Mouse (Mus musculus): ENCODE measurements around the gene Prdm11. TPM values are rescaled to one million over a fixed set of nuclear protein-coding genes. Genes with fewer than 3 reads are reported as not detected.

Gene Prdm11
- polyA plus RNA-seq, 1 experiment: 7.6 TPM

DNA sequence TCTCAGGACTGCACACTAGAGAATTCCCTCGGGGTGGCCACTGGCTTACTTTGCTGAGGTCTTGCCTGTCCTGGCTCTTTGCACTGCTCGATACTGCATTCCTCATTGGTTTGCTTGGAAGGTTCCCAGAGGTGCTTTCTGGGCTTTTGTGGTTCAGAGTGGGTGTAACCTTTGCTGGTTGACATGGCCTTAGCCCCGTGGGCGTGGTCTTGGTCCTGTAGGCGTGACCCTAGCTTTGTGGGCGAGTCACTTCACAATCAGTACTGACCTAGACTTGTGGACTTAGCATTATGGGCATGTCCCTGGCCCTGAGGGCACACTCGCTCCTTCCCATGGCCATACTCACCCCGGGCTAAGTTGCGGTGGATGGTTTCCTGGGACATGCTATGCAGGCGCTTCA lies 65.8 kb downstream of the Prdm11 start:
- no peak for TF ChIP-seq CTCF (IDR thresholded peaks at IDR 0.05; ENCODE audit: control insufficient read depth, insufficient read depth, low read length)
- TF ChIP-seq POLR2A (IDR thresholded peaks at IDR 0.05; ENCODE audit: borderline replicate concordance, control insufficient read depth, low read depth, low read length): no peak
- no peak overlapping the region for H3K27ac ChIP-seq (ENCODE audit: control insufficient read depth, insufficient read depth, low read depth, low read length, poor library complexity)
- H3K4me3 ChIP-seq (replicated peaks; ENCODE audit: control insufficient read depth, low read depth, low read length): no peak overlapping the region
- no peaks in the 10 kb centered on the region; the same call in 1 of the 2 replicates for H3K4me1 ChIP-seq (ENCODE audit: control insufficient read depth, insufficient read depth, low read length)
- WGBS: 81% methylated on average over 10 of the region's 10 CpGs

DNA sequence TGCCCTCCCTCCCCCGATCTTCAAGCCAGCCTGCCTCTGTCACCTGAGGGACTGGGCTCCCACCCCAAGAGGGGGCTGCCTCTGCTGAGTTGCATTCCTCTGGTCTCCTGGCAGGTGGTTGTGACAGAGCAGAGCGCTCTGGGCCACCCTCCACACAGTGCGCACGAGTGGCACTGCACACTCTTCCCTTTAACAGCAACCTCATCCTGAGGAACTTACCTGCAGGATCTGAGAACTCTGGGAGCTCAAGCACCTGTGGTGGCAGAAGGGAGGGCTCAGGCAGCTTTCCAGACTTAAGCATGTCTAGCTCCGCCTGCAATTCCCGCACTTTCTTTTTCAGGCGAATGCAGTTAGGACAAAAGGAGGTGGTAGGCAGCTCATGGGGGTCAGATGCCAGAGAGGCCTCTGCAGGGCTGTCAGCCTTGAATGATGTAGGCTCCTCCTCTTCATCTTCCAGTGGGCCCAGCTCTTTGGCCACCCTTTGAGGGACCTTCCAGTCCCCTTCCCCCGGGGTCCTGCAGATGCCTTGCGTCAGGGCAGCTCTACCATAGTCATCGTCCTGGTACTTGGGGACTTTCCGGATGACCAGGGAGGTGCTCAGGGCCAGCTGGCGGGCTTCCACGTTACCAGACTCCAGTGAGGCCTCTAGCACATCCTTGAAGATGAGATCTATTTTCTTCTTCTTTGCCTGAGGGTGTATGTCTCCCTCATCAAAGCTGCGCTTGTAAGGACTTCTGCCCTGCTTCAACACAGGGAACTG lies 70.8 kb downstream of the Prdm11 start:
- 84% methylated on average over 14 of the region's 14 CpGs for WGBS
- H3K4me1 ChIP-seq (ENCODE audit: control insufficient read depth, insufficient read depth, low read length): peaks cover 2% of the 10 kb centered on the region; the same call in 1 of the 2 replicates
- TF ChIP-seq CTCF (IDR thresholded peaks at IDR 0.05; ENCODE audit: control insufficient read depth, insufficient read depth, low read length): no peak
- TF ChIP-seq POLR2A (IDR thresholded peaks at IDR 0.05; ENCODE audit: borderline replicate concordance, control insufficient read depth, low read depth, low read length): no peak

DNA sequence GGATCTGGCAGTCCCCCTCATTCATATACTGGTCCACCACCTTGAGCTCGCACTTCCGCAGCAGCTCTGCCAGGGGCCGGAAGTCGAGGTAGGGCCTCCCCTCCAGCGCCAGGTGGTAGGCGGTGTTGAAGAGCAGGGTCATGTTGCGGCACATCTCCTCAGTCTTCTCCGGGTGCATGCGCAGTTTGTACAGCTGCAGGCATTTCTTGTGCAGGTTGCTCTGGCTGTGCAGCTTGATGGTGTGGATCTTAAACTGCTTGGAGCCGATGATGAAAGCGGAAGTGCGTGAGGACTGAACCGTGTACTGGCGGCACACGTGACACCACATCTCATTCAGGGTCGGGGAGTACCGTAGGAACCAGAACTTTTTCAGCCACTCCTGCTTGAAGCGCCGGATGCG lies 72.3 kb downstream of the Prdm11 start:
- 94% methylated on average over 20 of the region's 20 CpGs for WGBS
- Histone ChIP-seq H3K4me1 (ENCODE audit: control insufficient read depth, insufficient read depth, low read length) (peaks cover 2% of the 10 kb centered on the region; the same call in 1 of the 2 replicates), H3K4me3 (replicated peaks; ENCODE audit: control insufficient read depth, low read depth, low read length) (no peak overlapping the region), H3K27ac (ENCODE audit: control insufficient read depth, insufficient read depth, low read depth, low read length, poor library complexity) (no peak overlapping the region)
- TF ChIP-seq POLR2A (IDR thresholded peaks at IDR 0.05; ENCODE audit: borderline replicate concordance, control insufficient read depth, low read depth, low read length): no peak
- TF ChIP-seq CTCF (IDR thresholded peaks at IDR 0.05; ENCODE audit: control insufficient read depth, insufficient read depth, low read length): no peak

More for the DNA sequence above, 70.8 kb downstream of the Prdm11 start:
- Histone ChIP-seq H3K27ac (ENCODE audit: control insufficient read depth, insufficient read depth, low read depth, low read length, poor library complexity) (no peak overlapping the region), H3K4me3 (replicated peaks; ENCODE audit: control insufficient read depth, low read depth, low read length) (no peak overlapping the region)

DNA sequence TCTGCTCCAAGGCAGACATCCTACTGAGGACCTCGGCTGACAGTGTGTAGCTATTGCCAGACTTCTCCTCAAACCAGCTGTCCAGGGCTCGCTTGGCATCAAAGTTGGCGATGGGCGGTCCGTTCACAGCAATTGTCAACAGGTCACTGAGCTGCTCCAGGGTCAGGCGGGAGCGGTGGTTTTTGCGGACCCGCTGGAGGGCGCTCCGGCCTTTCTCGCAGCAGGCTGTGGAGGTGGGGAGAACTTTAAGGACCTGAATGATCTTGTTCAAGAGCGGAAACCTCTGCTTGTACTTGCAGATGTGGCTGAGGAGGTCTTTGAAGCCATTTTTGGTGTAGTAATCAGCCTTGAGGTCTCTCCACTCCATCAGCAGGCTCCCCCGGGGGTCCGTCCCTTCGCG lies 73.9 kb downstream of the Prdm11 start:
- H3K4me3 ChIP-seq (replicated peaks; ENCODE audit: control insufficient read depth, low read depth, low read length): no peak overlapping the region
- 91% methylated on average over 17 of the region's 17 CpGs for WGBS
- H3K4me1 ChIP-seq (ENCODE audit: control insufficient read depth, insufficient read depth, low read length): peaks cover 2% of the 10 kb centered on the region; the same call in 1 of the 2 replicates
- TF ChIP-seq CTCF (IDR thresholded peaks at IDR 0.05; ENCODE audit: control insufficient read depth, insufficient read depth, low read length) (no peak), POLR2A (IDR thresholded peaks at IDR 0.05; ENCODE audit: borderline replicate concordance, control insufficient read depth, low read depth, low read length) (no peak)
- H3K27ac ChIP-seq (ENCODE audit: control insufficient read depth, insufficient read depth, low read depth, low read length, poor library complexity): no peak overlapping the region

DNA sequence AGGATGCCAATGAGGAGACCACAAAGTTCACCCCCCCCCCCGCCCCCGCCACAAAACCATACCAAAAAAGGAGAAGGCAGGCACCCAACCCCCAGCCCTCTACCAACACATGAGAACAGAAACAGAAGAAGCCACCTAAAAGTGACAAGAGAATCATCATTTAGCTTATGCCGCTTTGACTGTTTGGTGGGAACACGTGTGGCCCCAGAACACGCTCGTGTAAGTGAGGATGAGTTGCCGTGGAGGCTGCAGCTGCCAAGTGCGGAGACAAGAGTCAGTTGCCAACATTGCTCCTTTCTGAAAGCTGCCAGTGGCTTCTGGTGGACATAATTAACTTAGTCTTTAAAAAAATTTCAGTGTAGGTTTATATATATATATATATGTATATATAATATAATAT lies 74.4 kb downstream of the Prdm11 start:
- 58% methylated on average over 8 of the region's 8 CpGs for WGBS
- TF ChIP-seq CTCF (IDR thresholded peaks at IDR 0.05; ENCODE audit: control insufficient read depth, insufficient read depth, low read length) (no peak), POLR2A (IDR thresholded peaks at IDR 0.05; ENCODE audit: borderline replicate concordance, control insufficient read depth, low read depth, low read length) (no peak)
- Histone ChIP-seq H3K27ac (ENCODE audit: control insufficient read depth, insufficient read depth, low read depth, low read length, poor library complexity) (no peak overlapping the region), H3K4me1 (ENCODE audit: control insufficient read depth, insufficient read depth, low read length) (peaks cover 2% of the 10 kb centered on the region; the same call in 1 of the 2 replicates), H3K4me3 (replicated peaks; ENCODE audit: control insufficient read depth, low read depth, low read length) (no peak overlapping the region)

DNA sequence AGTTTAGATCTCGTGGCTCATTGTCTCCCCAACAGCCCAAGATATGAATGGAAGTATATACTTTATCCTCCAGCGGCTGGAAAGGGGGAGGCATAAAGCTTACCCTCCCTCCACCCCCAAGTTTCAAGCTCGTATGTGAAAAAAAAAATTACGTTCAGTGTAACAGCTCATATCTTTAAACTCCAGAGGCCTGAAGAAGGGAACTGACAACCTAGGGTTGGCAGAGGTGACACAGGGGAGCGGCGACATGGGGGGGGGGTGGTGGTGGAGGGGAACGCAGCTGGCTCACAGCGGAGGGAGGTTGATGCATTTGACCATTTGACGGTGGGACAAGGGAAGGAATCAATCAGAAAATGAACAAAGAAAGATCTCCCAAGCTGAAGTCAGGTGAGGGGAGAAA lies 74.9 kb downstream of the Prdm11 start:
- Histone ChIP-seq H3K4me1 (ENCODE audit: control insufficient read depth, insufficient read depth, low read length) (peaks cover 2% of the 10 kb centered on the region; the same call in 1 of the 2 replicates), H3K27ac (ENCODE audit: control insufficient read depth, insufficient read depth, low read depth, low read length, poor library complexity) (no peak overlapping the region), H3K4me3 (replicated peaks; ENCODE audit: control insufficient read depth, low read depth, low read length) (no peak overlapping the region)
- WGBS: 25% methylated on average over 9 of the region's 9 CpGs
- TF ChIP-seq CTCF (IDR thresholded peaks at IDR 0.05; ENCODE audit: control insufficient read depth, insufficient read depth, low read length): no peak
- no peak for TF ChIP-seq POLR2A (IDR thresholded peaks at IDR 0.05; ENCODE audit: borderline replicate concordance, control insufficient read depth, low read depth, low read length)

DNA sequence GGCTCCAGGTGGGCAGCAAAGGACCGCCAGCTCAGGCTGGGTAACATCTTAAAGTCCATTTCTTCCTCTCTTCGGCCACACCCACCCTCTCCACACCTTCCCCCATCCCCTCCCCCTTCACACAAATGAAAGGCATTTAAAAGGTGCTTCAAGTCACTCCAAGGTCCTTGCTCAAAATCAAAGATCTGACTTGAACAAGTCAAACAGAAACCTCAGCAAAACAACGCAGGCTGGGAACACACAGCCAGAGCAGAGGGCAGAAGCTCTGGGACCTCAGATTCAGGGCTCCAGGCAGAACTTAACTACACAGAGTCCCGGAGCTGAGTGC lies 78.2 kb downstream of the Prdm11 start:
- H3K4me1 ChIP-seq (ENCODE audit: control insufficient read depth, insufficient read depth, low read length): peaks cover 2% of the 10 kb centered on the region; the same call in 1 of the 2 replicates
- WGBS: 83% methylated on average over 4 of the region's 4 CpGs
- H3K27ac ChIP-seq (ENCODE audit: control insufficient read depth, insufficient read depth, low read depth, low read length, poor library complexity): no peak overlapping the region
- no peak for TF ChIP-seq CTCF (IDR thresholded peaks at IDR 0.05; ENCODE audit: control insufficient read depth, insufficient read depth, low read length)
- TF ChIP-seq POLR2A (IDR thresholded peaks at IDR 0.05; ENCODE audit: borderline replicate concordance, control insufficient read depth, low read depth, low read length): no peak
- H3K4me3 ChIP-seq (replicated peaks; ENCODE audit: control insufficient read depth, low read depth, low read length): no peak overlapping the region

DNA sequence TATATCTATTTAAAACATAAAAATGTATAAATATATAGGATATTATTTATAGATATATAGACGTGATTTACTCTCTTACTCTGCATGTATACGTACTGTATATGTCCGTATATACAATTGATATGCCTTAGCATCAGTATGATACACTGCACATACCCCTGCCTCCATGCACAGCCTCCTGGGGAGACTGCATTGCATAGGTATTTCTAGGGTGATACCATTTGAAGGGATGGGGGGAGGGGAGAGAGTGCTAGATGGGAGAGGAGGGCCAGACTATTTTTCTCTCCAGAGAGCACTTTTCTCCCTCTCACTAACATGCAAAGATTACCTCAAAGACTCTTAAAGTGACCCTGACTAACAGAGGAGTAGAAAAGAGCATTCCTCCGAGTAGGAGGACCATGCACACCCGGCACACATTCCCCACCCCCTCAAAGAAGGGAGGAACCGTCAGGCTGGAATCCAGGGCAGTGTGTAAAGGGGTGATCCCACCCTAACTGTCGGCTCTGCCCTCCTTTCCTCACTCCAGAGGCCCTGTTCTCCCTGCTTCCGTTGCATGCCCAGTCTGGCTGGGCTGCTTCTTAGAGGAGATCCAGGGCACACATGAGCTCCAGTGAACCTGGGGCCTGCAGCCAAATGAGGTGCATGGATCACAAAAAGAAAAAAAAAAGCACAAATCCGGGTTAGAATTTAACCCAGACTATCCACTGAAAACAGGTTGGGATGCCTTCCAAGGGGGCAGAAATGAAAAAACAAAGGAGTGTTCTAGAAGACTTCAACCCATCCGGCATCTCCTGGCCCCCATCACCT lies 78.7 kb downstream of the Prdm11 start:
- no peak for TF ChIP-seq POLR2A (IDR thresholded peaks at IDR 0.05; ENCODE audit: borderline replicate concordance, control insufficient read depth, low read depth, low read length)
- TF ChIP-seq CTCF (IDR thresholded peaks at IDR 0.05; ENCODE audit: control insufficient read depth, insufficient read depth, low read length): no peak
- no peak overlapping the region for H3K27ac ChIP-seq (ENCODE audit: control insufficient read depth, insufficient read depth, low read depth, low read length, poor library complexity)
- WGBS: 73% methylated on average over 10 of the region's 10 CpGs

More for the DNA sequence above, 78.7 kb downstream of the Prdm11 start:
- H3K4me3 ChIP-seq (replicated peaks; ENCODE audit: control insufficient read depth, low read depth, low read length): no peak overlapping the region
- H3K4me1 ChIP-seq (ENCODE audit: control insufficient read depth, insufficient read depth, low read length): peaks cover 2% of the 10 kb centered on the region; the same call in 1 of the 2 replicates
